Mouse (Mus musculus) stomach, embryonic 15.5 days (tissue): ENCODE data around the gene Krt80. TPM values are rescaled to one million over a fixed set of nuclear protein-coding genes. Genes with fewer than 3 reads are reported as not detected.
A peak's percentile ranks its signal among the peaks of the same experiment; 100 is the strongest.

Experiments
- ATAC-seq: fragments of 200-750 bp; cut with Nextera tagmentation; 2 replicates; pipeline ENCODE4 v1.8.0; 2017; ENCODE audit warnings: low read depth, moderate number of reproducible peaks, moderate TSS enrichment; ENCODE audit not compliant: insufficient read depth, low FRiP score
- H3K27ac ChIP-seq: fragments of 300-500 bp; sonication (generic); 2 replicates; pipeline ENCODE4 v1.5.1; 2015; ENCODE audit warnings: mild to moderate bottlenecking, inconsistent platforms
- H3K27me3 ChIP-seq: fragments of 300-500 bp; sonication (generic); replicated peaks from 2 replicates; pipeline ENCODE4 v1.6.1; 2015; ENCODE audit warnings: inconsistent platforms
- H3K36me3 ChIP-seq: fragments of 300-500 bp; sonication (generic); 2 replicates; pipeline ENCODE4 v1.6.1; 2015; ENCODE audit warnings: inconsistent platforms
- H3K4me1 ChIP-seq: fragments of 300-500 bp; sonication (generic); 2 replicates; pipeline ENCODE4 v1.6.1; 2015; ENCODE audit warnings: inconsistent platforms
- H3K4me2 ChIP-seq: fragments of 300-500 bp; sonication (generic); 2 replicates; pipeline ENCODE4 v1.6.1; 2015; ENCODE audit warnings: mild to moderate bottlenecking, inconsistent platforms
- H3K4me3 ChIP-seq: fragments of 300-500 bp; sonication (generic); replicated peaks from 2 replicates; pipeline ENCODE4 v1.5.1; 2015; ENCODE audit warnings: inconsistent platforms
- H3K9ac ChIP-seq: fragments of 300-500 bp; sonication (generic); 2 replicates; pipeline ENCODE4 v1.6.1; 2015; ENCODE audit warnings: inconsistent platforms
- H3K9me3 ChIP-seq: fragments of 300-500 bp; sonication (generic); 2 replicates; pipeline ENCODE4 v1.6.1; 2016; ENCODE audit warnings: inconsistent platforms
- WGBS: fragments of 180-500 bp; shearing (Covaris S2); methylation state at CpG from one replicate; pipeline ENCODE4 v1.1.7; 2015; 5-methylcytosine and 5-hydroxymethylcytosine counted together
- polyA plus RNA-seq: library from polyadenylated mRNA; unstranded; fragments of >200 nt; fragmentation: Nextera tagmentation; extraction: Ambion mirVana; gene quantifications from 2 replicates; pipeline ENCODE4 v1.2.1, GENCODE M21; 2015

Krt80 gene
- polyA plus RNA-seq, 1 experiment from 2014 or later = 12.7 TPM

GRCm38 (mm10) chr15:101320618-101321041 lies 49.3 kb downstream of the Krt80 start:
- Histone ChIP-seq H3K9me3 (no peaks in the 10 kb centered on the region), H3K9ac (no peak overlapping the region), H3K4me1 (peaks cover 15% of the 10 kb centered on the region), H3K4me3 (no peak overlapping the region), H3K27ac (peak overlapping the region; percentile 42; the same call in 1 of the 2 replicates), H3K27me3 (no peaks in the 10 kb centered on the region), H3K4me2 (no peak overlapping the region), H3K36me3 (no peaks in the 10 kb centered on the region)
- no peak for ATAC-seq
- 43% methylated on average over 6 of the region's 6 CpGs for WGBS

GRCm38 (mm10) chr15:101320010-101320617 lies 49.8 kb downstream of the Krt80 start:
- H3K9ac ChIP-seq = no peak overlapping the region
- H3K9me3 ChIP-seq = no peaks in the 10 kb centered on the region
- H3K27me3 ChIP-seq = no peaks in the 10 kb centered on the region
- peaks cover 16% of the 10 kb centered on the region for H3K4me1 ChIP-seq
- H3K27ac ChIP-seq = peak overlapping the region; percentile 42; the same call in 1 of the 2 replicates
- 65% methylated on average over 6 of the region's 6 CpGs for WGBS
- H3K4me2 ChIP-seq = no peak overlapping the region
- no peak overlapping the region for H3K4me3 ChIP-seq
- no peak for ATAC-seq
- H3K36me3 ChIP-seq = no peaks in the 10 kb centered on the region

- Histone ChIP-seq H3K4me3 (no peak overlapping the region), H3K27me3 (no peaks in the 10 kb centered on the region), H3K36me3 (no peaks in the 10 kb centered on the region), H3K9ac (no peak overlapping the region), H3K4me1 (peaks cover 16% of the 10 kb centered on the region), H3K9me3 (no peaks in the 10 kb centered on the region), H3K4me2 (no peak overlapping the region), H3K27ac (no peak overlapping the region)
- ATAC-seq = no peak
- 39% methylated on average over 14 of the region's 14 CpGs for WGBS
Measured at GRCm38 (mm10) chr15:101318889-101319765, 50.8 kb downstream of the Krt80 start.

- no peak overlapping the region for H3K9ac ChIP-seq
- H3K27ac ChIP-seq = 0 out of 2 replicates have a peak overlapping the region, but pooled peaks have one; percentile 16
- no peaks in the 10 kb centered on the region for H3K27me3 ChIP-seq
- H3K36me3 ChIP-seq = no peaks in the 10 kb centered on the region
- ATAC-seq = no peak
- no peak overlapping the region for H3K4me3 ChIP-seq
- WGBS = 81% methylated on average over 2 of the region's 2 CpGs
- no peak overlapping the region for H3K4me2 ChIP-seq
- peaks cover 16% of the 10 kb centered on the region for H3K4me1 ChIP-seq
- H3K9me3 ChIP-seq = no peaks in the 10 kb centered on the region
Measured at GRCm38 (mm10) chr15:101317814-101318500, 52.0 kb downstream of the Krt80 start.

- Histone ChIP-seq H3K4me3 (no peak overlapping the region), H3K4me2 (no peak overlapping the region), H3K4me1 (peaks cover 16% of the 10 kb centered on the region), H3K9me3 (no peaks in the 10 kb centered on the region), H3K9ac (no peak overlapping the region), H3K27ac (0 out of 2 replicates have a peak overlapping the region, but pooled peaks have one; percentile 16), H3K36me3 (no peaks in the 10 kb centered on the region), H3K27me3 (no peaks in the 10 kb centered on the region)
- WGBS = 60% methylated on average over 18 of the region's 18 CpGs
- ATAC-seq = no peak
Measured at GRCm38 (mm10) chr15:101316913-101317813, 52.8 kb downstream of the Krt80 start.

- WGBS = 52% methylated on average over 13 of the region's 13 CpGs
- Histone ChIP-seq H3K4me1 (peaks cover 13% of the 10 kb centered on the region), H3K9me3 (no peaks in the 10 kb centered on the region), H3K4me3 (peak overlapping the region; percentile 39), H3K9ac (no peak overlapping the region), H3K4me2 (peak overlapping the region; percentile 61), H3K27me3 (no peaks in the 10 kb centered on the region), H3K27ac (no peak overlapping the region), H3K36me3 (no peaks in the 10 kb centered on the region)
- ATAC-seq = no peak
Measured at GRCm38 (mm10) chr15:101316279-101316912, 53.6 kb downstream of the Krt80 start.

GRCm38 (mm10) chr15:101315832-101316231 lies 54.1 kb downstream of the Krt80 start:
- Histone ChIP-seq H3K4me1 (peaks cover 8% of the 10 kb centered on the region; the same call in 1 of the 2 replicates), H3K27me3 (no peaks in the 10 kb centered on the region), H3K4me2 (peak overlapping the region; percentile 61), H3K9ac (no peak overlapping the region), H3K9me3 (no peaks in the 10 kb centered on the region), H3K4me3 (peak overlapping the region; percentile 39), H3K27ac (no peak overlapping the region), H3K36me3 (no peaks in the 10 kb centered on the region)
- under 1% methylated on average over 11 of the region's 11 CpGs for WGBS
- ATAC-seq = peak; percentile 78

GRCm38 (mm10) chr15:101315378-101315777 lies 54.6 kb downstream of the Krt80 start:
- 87% methylated on average over 4 of the region's 4 CpGs for WGBS
- no peak overlapping the region for H3K27ac ChIP-seq
- no peak overlapping the region for H3K9ac ChIP-seq
- no peak for ATAC-seq
- H3K4me2 ChIP-seq = peak overlapping the region; percentile 61; the same call in 1 of the 2 replicates
- H3K36me3 ChIP-seq = no peaks in the 10 kb centered on the region
- no peak overlapping the region for H3K4me3 ChIP-seq
- H3K4me1 ChIP-seq = peaks cover 8% of the 10 kb centered on the region; the same call in 1 of the 2 replicates
- H3K9me3 ChIP-seq = no peaks in the 10 kb centered on the region
- no peaks in the 10 kb centered on the region for H3K27me3 ChIP-seq

- Histone ChIP-seq H3K4me2 (no peak overlapping the region), H3K9me3 (no peaks in the 10 kb centered on the region), H3K36me3 (no peaks in the 10 kb centered on the region), H3K27ac (no peak overlapping the region), H3K27me3 (no peaks in the 10 kb centered on the region), H3K9ac (no peak overlapping the region), H3K4me1 (peaks cover 13% of the 10 kb centered on the region), H3K4me3 (no peak overlapping the region)
- ATAC-seq = no peak
- WGBS = 67% methylated on average over 6 of the region's 6 CpGs
Measured at GRCm38 (mm10) chr15:101312006-101312405, 58.0 kb downstream of the Krt80 start.

- no peak overlapping the region for H3K4me2 ChIP-seq
- 53% methylated on average over 11 of the region's 15 CpGs for WGBS
- no peak for ATAC-seq
- no peaks in the 10 kb centered on the region for H3K9me3 ChIP-seq
- H3K4me1 ChIP-seq = peaks cover 13% of the 10 kb centered on the region
- H3K27ac ChIP-seq = no peak overlapping the region
- H3K4me3 ChIP-seq = no peak overlapping the region
- no peaks in the 10 kb centered on the region for H3K27me3 ChIP-seq
- no peak overlapping the region for H3K9ac ChIP-seq
- H3K36me3 ChIP-seq = no peaks in the 10 kb centered on the region
Measured at GRCm38 (mm10) chr15:101311087-101311770, 58.7 kb downstream of the Krt80 start.
